In the genomic region with DNA sequence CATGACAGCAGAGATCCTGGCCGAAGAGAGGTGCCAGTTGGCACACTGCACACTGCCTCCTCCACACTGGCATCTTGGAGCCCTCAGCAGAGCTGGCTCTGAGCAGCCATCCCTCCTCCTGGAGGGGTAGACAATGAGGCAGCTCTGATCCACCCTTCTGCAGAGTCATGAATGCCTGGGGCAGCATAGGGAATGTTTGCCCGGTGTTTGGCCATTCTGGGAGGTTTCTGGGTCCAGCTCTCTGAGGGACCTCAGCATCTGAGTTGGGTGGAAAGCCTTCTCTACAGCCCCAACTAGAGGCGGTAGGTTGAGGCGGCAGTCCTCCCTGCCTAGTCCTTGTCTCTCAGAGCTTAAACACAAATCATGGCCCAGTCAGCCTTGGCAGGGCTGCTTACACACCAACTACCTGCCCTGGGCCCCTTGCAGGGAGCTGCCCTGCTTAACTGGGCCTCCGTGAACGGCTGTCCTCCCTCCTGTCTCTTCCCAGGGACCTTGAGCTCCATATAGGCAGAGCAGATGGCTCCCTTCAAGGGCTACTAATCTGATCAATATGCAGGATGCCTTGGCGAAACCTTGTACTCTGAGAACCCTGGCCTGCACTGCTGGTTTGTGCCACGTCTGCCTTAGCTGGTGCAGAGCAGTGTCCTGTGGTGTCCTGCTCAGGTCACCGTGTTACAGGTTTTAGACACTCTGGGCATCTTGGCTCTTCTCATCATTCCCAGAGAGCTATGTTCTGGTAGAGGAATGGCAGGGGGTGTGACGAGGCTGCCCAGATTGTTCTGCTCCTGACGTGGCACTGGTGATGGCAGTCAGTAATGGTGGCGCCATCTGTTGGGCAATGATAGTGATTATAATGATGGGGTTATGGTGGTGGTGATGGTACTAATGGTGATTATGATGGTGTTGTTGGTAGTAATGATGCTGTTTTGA, we compare ENCODE assay signal across 9 mouse cellular contexts. TPM values are rescaled to one million over a fixed set of nuclear protein-coding genes. Genes with fewer than 3 reads are reported as not detected.
DNase-seq lines count a peak whose midpoint lies in the region; ATAC-seq and TF ChIP-seq lines count a peak whose summit lies in the region.
"Had no signal": no experiment of that assay in that cellular context is flagged by ENCODE, and none has a peak within 500 bp of the region (broad histone marks: within the 10 kb centered on the region; RNA-seq: fewer than 3 reads in every experiment).

No protein-coding gene starts in this region.

- ATAC-seq in intestine, postnatal 0 days, result no peak
- ATAC-seq in intestine, embryonic 15.5 days, result no peak

- no peaks in the 10 kb centered on the region for H3K27me3 ChIP-seq in intestine, postnatal 0 days (replicated peaks; ENCODE audit: control insufficient read depth, insufficient read depth, low read length)
- no peaks in the 10 kb centered on the region for H3K27me3 ChIP-seq in intestine, embryonic 15.5 days (replicated peaks)
- H3K27me3 ChIP-seq in thymus, adult 2 months (ENCODE audit: control insufficient read depth, insufficient read depth, low read length), result no peaks in the 10 kb centered on the region
- H3K27me3 ChIP-seq in splenic B cell, adult 2 months (ENCODE audit: control insufficient read depth, insufficient read depth, low read length, poor library complexity, severe bottlenecking), result no peaks in the 10 kb centered on the region

- no peak overlapping the region for H3K27ac ChIP-seq in intestine, postnatal 0 days (ENCODE audit: low read depth, low read length)
- no peak overlapping the region for H3K27ac ChIP-seq in intestine, embryonic 15.5 days
- no peak overlapping the region for H3K27ac ChIP-seq in thymus, adult 2 months (ENCODE audit: control insufficient read depth, insufficient read depth, low read length)
- no peak overlapping the region for H3K27ac ChIP-seq in cortical plate, adult 2 months (ENCODE audit: insufficient read depth, low read length)

- no peaks in the 10 kb centered on the region for H3K9me3 ChIP-seq in intestine, postnatal 0 days (ENCODE audit: control insufficient read depth)
- H3K9me3 ChIP-seq in intestine, embryonic 15.5 days, result no peaks in the 10 kb centered on the region

- WGBS in intestine, postnatal 0 days, result 69% methylated on average over 12 of the region's 12 CpGs
- WGBS in intestine, embryonic 15.5 days, result 73% methylated on average over 12 of the region's 12 CpGs
- 93% methylated on average over 12 of the region's 12 CpGs for WGBS in thymus, adult 2 months

- no peaks in the 10 kb centered on the region for H3K4me1 ChIP-seq in intestine, postnatal 0 days (replicated peaks; ENCODE audit: control insufficient read depth, insufficient read depth, low read length)
- peaks cover 4% of the 10 kb centered on the region; the same call in 1 of the 2 replicates for H3K4me1 ChIP-seq in intestine, embryonic 15.5 days (replicated peaks)
- peaks cover 11% of the 10 kb centered on the region for H3K4me1 ChIP-seq in thymus, adult 2 months (replicated peaks; ENCODE audit: control insufficient read depth, insufficient read depth, low read length)
- no peaks in the 10 kb centered on the region for H3K4me1 ChIP-seq in cortical plate, adult 2 months (ENCODE audit: control insufficient read depth, insufficient read depth, low read length)

- no peak overlapping the region for H3K9ac ChIP-seq in intestine, postnatal 0 days (ENCODE audit: low read depth, low read length)
- no peak overlapping the region for H3K9ac ChIP-seq in intestine, embryonic 15.5 days

- TF ChIP-seq POLR2A in thymus, adult 2 months (IDR thresholded peaks at IDR 0.05; ENCODE audit: control insufficient read depth, extremely low read depth, insufficient read depth, low read length, poor library complexity), result no peak
- no peak for TF ChIP-seq POLR2A in cortical plate, adult 2 months (IDR thresholded peaks at IDR 0.05; ENCODE audit: extremely low read depth, insufficient read depth, low read length)

- H3K36me3 ChIP-seq in intestine, postnatal 0 days (ENCODE audit: control insufficient read depth, insufficient read depth), result peaks cover 11% of the 10 kb centered on the region; the same call in 1 of the 2 replicates
- no peaks in the 10 kb centered on the region for H3K36me3 ChIP-seq in intestine, embryonic 15.5 days
- peaks cover 3% of the 10 kb centered on the region for H3K36me3 ChIP-seq in thymus, adult 2 months (ENCODE audit: control insufficient read depth, insufficient read depth, low read length)
- H3K36me3 ChIP-seq in splenic B cell, adult 2 months (ENCODE audit: control insufficient read depth, insufficient read depth, low read length, poor library complexity, severe bottlenecking), result peaks cover 12% of the 10 kb centered on the region

- no peak overlapping the region for H3K4me2 ChIP-seq in intestine, postnatal 0 days (replicated peaks; ENCODE audit: low read depth)
- H3K4me2 ChIP-seq in intestine, embryonic 15.5 days (replicated peaks), result no peak overlapping the region

- no peak overlapping the region for H3K4me3 ChIP-seq in intestine, postnatal 0 days (ENCODE audit: low read depth, low read length)
- H3K4me3 ChIP-seq in intestine, embryonic 15.5 days (replicated peaks), result no peak overlapping the region
- no peak overlapping the region for H3K4me3 ChIP-seq in thymus, adult 2 months (ENCODE audit: control insufficient read depth, insufficient read depth, low read length)
- H3K4me3 ChIP-seq in cortical plate, adult 2 months (ENCODE audit: insufficient read depth, low read length), result no peak overlapping the region
- H3K4me3 ChIP-seq: myocyte had no signal

- peak; percentile 74 for TF ChIP-seq CTCF in intestine, postnatal 0 days (IDR thresholded peaks at IDR 0.05; ENCODE audit: low read depth)
- 0 out of 2 replicates have a peak, but pooled peaks have one; percentile 19 for TF ChIP-seq CTCF in thymus, adult 2 months (IDR thresholded peaks at IDR 0.05; ENCODE audit: borderline replicate concordance, control insufficient read depth, extremely low read depth, insufficient read depth, low read length, poor library complexity)
- TF ChIP-seq CTCF in cortical plate, adult 2 months (IDR thresholded peaks at IDR 0.05; ENCODE audit: extremely low read depth, insufficient read depth, low read length), result peak; percentile 41

- DNase-seq in thymus, adult 2 months, result peak; percentile 48
- no peak for DNase-seq in thymus, postnatal 36 days
- peak; percentile 73 for DNase-seq in splenic B cell, adult 2 months (ENCODE audit: low read depth, low spot score)
- no peak for DNase-seq in urinary bladder, adult 2 months (ENCODE audit: low spot score)
- DNase-seq in urinary bladder, adult 18-20 months (ENCODE audit: low spot score in 2 of 2), result no peak

RNA-seq across cellular contexts. Expression of a gene that starts 50.3 kb away (rescaled TPM):
- polyA plus RNA-seq in intestine, postnatal 0 days (2015; fragmentation: Nextera tagmentation; extraction: Ambion mirVana), result 33.8 and 34.0 TPM in 2 replicates
- polyA plus RNA-seq in intestine, embryonic 15.5 days (2015; fragmentation: Nextera tagmentation; extraction: Ambion mirVana), result 59.8 and 65.7 TPM in 2 replicates
- 55.6 and 61.7 TPM in 2 replicates for polyA plus RNA-seq in thymus, adult 2 months (2012; rRNA removed)
- 78.4 and 81.5 TPM in 2 replicates for polyA plus RNA-seq in cortical plate, adult 2 months (2012; rRNA removed)
- 49.2 and 52.7 TPM in 2 replicates for polyA plus RNA-seq in urinary bladder, adult 2 months (2012; rRNA removed)

RNA-seq across cellular contexts. Expression of a gene that starts 59.1 kb away (rescaled TPM):
- 2.6 and 2.7 TPM in 2 replicates for polyA plus RNA-seq in intestine, postnatal 0 days (2015; fragmentation: Nextera tagmentation; extraction: Ambion mirVana)
- 3.6 and 4.3 TPM in 2 replicates for polyA plus RNA-seq in intestine, embryonic 15.5 days (2015; fragmentation: Nextera tagmentation; extraction: Ambion mirVana)
- 50.3 and 55.4 TPM in 2 replicates for polyA plus RNA-seq in thymus, adult 2 months (2012; rRNA removed)
- 5.7 and 6.1 TPM in 2 replicates for polyA plus RNA-seq in cortical plate, adult 2 months (2012; rRNA removed)
- 6.2 and 8.5 TPM in 2 replicates for polyA plus RNA-seq in urinary bladder, adult 2 months (2012; rRNA removed)

Comparison
In these comparisons a context has a peak if more than half of its experiments do, and no peak if none do; other contexts are left out.
1. DNase-seq: peak in thymus, adult 2 months (single experiment) and splenic B cell, adult 2 months (single experiment); none in thymus, postnatal 36 days (0 of 2), urinary bladder, adult 2 months (single experiment) and urinary bladder, adult 18-20 months (0 of 2).
2. CTCF ChIP-seq: peak in every context shown above with its lines; median percentile 74 in intestine, postnatal 0 days; 41 in cortical plate, adult 2 months; 19 in thymus, adult 2 months.